Mouse (Mus musculus): ENCODE measurements around the gene Alkbh4. TPM values are rescaled to one million over a fixed set of nuclear protein-coding genes. Genes with fewer than 3 reads are reported as not detected.

Alkbh4 gene
- total and polyA plus RNA-seq, 2 experiments from 2014 or later = 16.1 to 16.4 TPM

GRCm38 (mm10) chr5:136171363-136172341, 35.7 kb downstream of the Alkbh4 start:
- ATAC-seq (no peak), DNase-seq (peak; percentile 41)
- Histone ChIP-seq H3K9me3 (ENCODE audit: low read length) (no peaks in the 10 kb centered on the region), H3K27ac (ENCODE audit: low read depth, low read length) (peak overlapping the region; percentile 76), H3K27me3 (ENCODE audit: insufficient read depth, low read length) (no peaks in the 10 kb centered on the region), H3K4me1 (ENCODE audit: insufficient read depth) (peaks cover 6% of the 10 kb centered on the region), H3K9ac (peak overlapping the region; percentile 76; the same call in 1 of the 2 replicates), H3K4me3 (ENCODE audit: low read depth, low read length) (peak overlapping the region; percentile 65), H3K4me2 (ENCODE audit: low read depth) (peak overlapping the region; percentile 73), H3K36me3 (ENCODE audit: insufficient read depth) (peaks cover 5% of the 10 kb centered on the region; the same call in 1 of the 2 replicates)
- no peak for TF ChIP-seq CTCF (IDR thresholded peaks at IDR 0.05; ENCODE audit: low read depth)
- 25% methylated on average over 17 of the region's 17 CpGs for WGBS

- Histone ChIP-seq H3K4me2 (ENCODE audit: low read depth) (no peak overlapping the region), H3K27me3 (ENCODE audit: insufficient read depth, low read length) (no peaks in the 10 kb centered on the region), H3K9me3 (ENCODE audit: low read length) (no peaks in the 10 kb centered on the region), H3K4me1 (ENCODE audit: insufficient read depth) (peaks cover 6% of the 10 kb centered on the region), H3K9ac (no peak overlapping the region), H3K27ac (ENCODE audit: low read depth, low read length) (no peak overlapping the region), H3K4me3 (ENCODE audit: low read depth, low read length) (no peak overlapping the region), H3K36me3 (ENCODE audit: insufficient read depth) (0 out of 2 replicates have a peak, but pooled peaks cover 6% of the 10 kb centered on the region)
- DNase-seq (no peak), ATAC-seq (no peak)
- TF ChIP-seq CTCF (IDR thresholded peaks at IDR 0.05; ENCODE audit: low read depth) = no peak
- 81% methylated on average over 9 of the region's 9 CpGs for WGBS
Measured at GRCm38 (mm10) chr5:136172939-136173338, 37.0 kb downstream of the Alkbh4 start.

GRCm38 (mm10) chr5:136173606-136174463, 37.9 kb downstream of the Alkbh4 start:
- WGBS = 16% methylated on average over 9 of the region's 9 CpGs
- DNase-seq (peak; percentile 83), ATAC-seq (peak; percentile 60)
- no peak for TF ChIP-seq CTCF (IDR thresholded peaks at IDR 0.05; ENCODE audit: low read depth)
- no peaks in the 10 kb centered on the region for H3K27me3 ChIP-seq (ENCODE audit: insufficient read depth, low read length)
- peaks cover 12% of the 10 kb centered on the region for H3K36me3 ChIP-seq (ENCODE audit: insufficient read depth)
- H3K27ac ChIP-seq (ENCODE audit: low read depth, low read length) = peak overlapping the region; percentile 47; the same call in 1 of the 2 replicates
- H3K9ac ChIP-seq = no peak overlapping the region
- H3K4me3 ChIP-seq (ENCODE audit: low read depth, low read length) = no peak overlapping the region
- peaks cover 6% of the 10 kb centered on the region for H3K4me1 ChIP-seq (ENCODE audit: insufficient read depth)
- H3K9me3 ChIP-seq (ENCODE audit: low read length) = no peaks in the 10 kb centered on the region
- H3K4me2 ChIP-seq (ENCODE audit: low read depth) = no peak overlapping the region

GRCm38 (mm10) chr5:136179594-136179993, 43.6 kb downstream of the Alkbh4 start:
- no peak overlapping the region for H3K27ac ChIP-seq (ENCODE audit: low read depth, low read length)
- H3K9me3 ChIP-seq (ENCODE audit: low read length) = no peaks in the 10 kb centered on the region
- no peaks in the 10 kb centered on the region for H3K27me3 ChIP-seq (ENCODE audit: insufficient read depth, low read length)
- DNase-seq (no peak), ATAC-seq (no peak)
- no peak overlapping the region for H3K9ac ChIP-seq
- H3K4me2 ChIP-seq (ENCODE audit: low read depth) = no peak overlapping the region
- 92% methylated on average over 5 of the region's 5 CpGs for WGBS
- no peaks in the 10 kb centered on the region for H3K4me1 ChIP-seq (ENCODE audit: insufficient read depth)
- H3K4me3 ChIP-seq (ENCODE audit: low read depth, low read length) = no peak overlapping the region
- peaks cover 58% of the 10 kb centered on the region for H3K36me3 ChIP-seq (ENCODE audit: insufficient read depth)
- TF ChIP-seq CTCF (IDR thresholded peaks at IDR 0.05; ENCODE audit: low read depth) = no peak

- H3K36me3 ChIP-seq (ENCODE audit: insufficient read depth) = peaks cover 60% of the 10 kb centered on the region
- no peak for TF ChIP-seq CTCF (IDR thresholded peaks at IDR 0.05; ENCODE audit: low read depth)
Measured at GRCm38 (mm10) chr5:136181197-136181596, 45.3 kb downstream of the Alkbh4 start.

GRCm38 (mm10) chr5:136182049-136182448, 46.1 kb downstream of the Alkbh4 start:
- no peak overlapping the region for H3K4me2 ChIP-seq (ENCODE audit: low read depth)
- no peak overlapping the region for H3K4me3 ChIP-seq (ENCODE audit: low read depth, low read length)
- WGBS = 93% methylated on average over 6 of the region's 6 CpGs
- no peak for DNase-seq
- H3K27me3 ChIP-seq (ENCODE audit: insufficient read depth, low read length) = no peaks in the 10 kb centered on the region
- no peak overlapping the region for H3K9ac ChIP-seq
- H3K27ac ChIP-seq (ENCODE audit: low read depth, low read length) = no peak overlapping the region
- no peaks in the 10 kb centered on the region for H3K9me3 ChIP-seq (ENCODE audit: low read length)
- peaks cover 63% of the 10 kb centered on the region for H3K36me3 ChIP-seq (ENCODE audit: insufficient read depth)
- H3K4me1 ChIP-seq (ENCODE audit: insufficient read depth) = no peaks in the 10 kb centered on the region
- TF ChIP-seq CTCF (IDR thresholded peaks at IDR 0.05; ENCODE audit: low read depth) = no peak
- no peak for ATAC-seq

More at GRCm38 (mm10) chr5:136181197-136181596, 45.3 kb downstream of the Alkbh4 start:
- no peaks in the 10 kb centered on the region for H3K27me3 ChIP-seq (ENCODE audit: insufficient read depth, low read length)
- H3K4me3 ChIP-seq (ENCODE audit: low read depth, low read length) = no peak overlapping the region
- no peaks in the 10 kb centered on the region for H3K4me1 ChIP-seq (ENCODE audit: insufficient read depth)
- no peak overlapping the region for H3K4me2 ChIP-seq (ENCODE audit: low read depth)
- no peak overlapping the region for H3K9ac ChIP-seq
- ATAC-seq (no peak), DNase-seq (no peak)
- no peaks in the 10 kb centered on the region for H3K9me3 ChIP-seq (ENCODE audit: low read length)
- H3K27ac ChIP-seq (ENCODE audit: low read depth, low read length) = no peak overlapping the region
- 90% methylated on average over 6 of the region's 6 CpGs for WGBS
